Mouse (Mus musculus) lung, postnatal 0 days (tissue): ENCODE measurements at regions not wholly inside any gene's neighbourhood (a gene's known extent, or its start where the extent isn't known, plus 50 kb on each side); places are given as distances from the start of the nearest gene placed in this dataset.

Source experiments
- CTCF ChIP-seq: IDR thresholded peaks from 2 replicates; pipeline ENCODE4 v1.5.1; 2016; ENCODE audit warnings: antibody characterized with exemption, mild to moderate bottlenecking
- EP300 ChIP-seq: IDR thresholded peaks from 2 replicates; pipeline ENCODE4 v1.6.1; 2016; ENCODE audit warnings: antibody characterized with exemption, mild to moderate bottlenecking, control low read depth

GRCm38 (mm10) chr5:50195993-50196392 is 137.2 kb upstream of the Adgra3 start:
- TF ChIP-seq CTCF (no peak), EP300 (no peak)
